Mouse (Mus musculus): ENCODE measurements around the gene Aste1. TPM values are rescaled to one million over a fixed set of nuclear protein-coding genes. Genes with fewer than 3 reads are reported as not detected.

The Aste1 gene
- polyA plus RNA-seq (2014; fragmentation: Illumina TruSeq; extraction: RNeasy Lipid Tissue Mini Kit (QIAGEN cat#74804); ENCODE audit: low read depth, low replicate concordance), result 20.6 TPM

GRCm38 (mm10) chr9:105395218-105395627 lies at the start of gene Aste1, which contains the start of gene Nek11:
Gene Aste1 (plus strand): TSS chr9:105395392.
Gene Nek11 (minus strand): TSS chr9:105395524.

Other genes starting within 250 kb of the Aste1 start
- gene Nek11, start 132 bp downstream of the Aste1 start, polyA plus RNA-seq (2014; fragmentation: Illumina TruSeq; extraction: RNeasy Lipid Tissue Mini Kit (QIAGEN cat#74804); ENCODE audit: low read depth, low replicate concordance), result 1.3 TPM
- 169 TPM for gene Atp2c1, start 131.9 kb downstream of the Aste1 start, polyA plus RNA-seq (2014; fragmentation: Illumina TruSeq; extraction: RNeasy Lipid Tissue Mini Kit (QIAGEN cat#74804); ENCODE audit: low read depth, low replicate concordance)
- 14.8 TPM for gene Pik3r4, start 247.6 kb downstream of the Aste1 start, polyA plus RNA-seq (2014; fragmentation: Illumina TruSeq; extraction: RNeasy Lipid Tissue Mini Kit (QIAGEN cat#74804); ENCODE audit: low read depth, low replicate concordance)